Mouse (Mus musculus) lung, postnatal 0 days (tissue): Measurements from ENCODE around the gene Gm7247.

Experiments
- CTCF ChIP-seq: IDR thresholded peaks from 2 replicates; pipeline ENCODE4 v1.5.1; 2016; ENCODE audit warnings: antibody characterized with exemption, mild to moderate bottlenecking
- EP300 ChIP-seq: IDR thresholded peaks from 2 replicates; pipeline ENCODE4 v1.6.1; 2016; ENCODE audit warnings: antibody characterized with exemption, mild to moderate bottlenecking, control low read depth

GRCm38 (mm10) chr14:51438955-51439354 is 77.4 kb downstream of the Gm7247 start:
- TF ChIP-seq CTCF (no peak), EP300 (no peak)
